Mouse (Mus musculus) heart, postnatal 0 days (tissue): ENCODE measurements around the gene Pank4.

Source experiments
- CTCF ChIP-seq: IDR thresholded peaks from 2 replicates; pipeline ENCODE4 v1.5.1; 2016; ENCODE audit warnings: antibody characterized with exemption, control low read depth, low read depth
- EP300 ChIP-seq: IDR thresholded peaks from 2 replicates; pipeline ENCODE4 v1.6.1; 2016; ENCODE audit warnings: antibody characterized with exemption, low read depth

DNA sequence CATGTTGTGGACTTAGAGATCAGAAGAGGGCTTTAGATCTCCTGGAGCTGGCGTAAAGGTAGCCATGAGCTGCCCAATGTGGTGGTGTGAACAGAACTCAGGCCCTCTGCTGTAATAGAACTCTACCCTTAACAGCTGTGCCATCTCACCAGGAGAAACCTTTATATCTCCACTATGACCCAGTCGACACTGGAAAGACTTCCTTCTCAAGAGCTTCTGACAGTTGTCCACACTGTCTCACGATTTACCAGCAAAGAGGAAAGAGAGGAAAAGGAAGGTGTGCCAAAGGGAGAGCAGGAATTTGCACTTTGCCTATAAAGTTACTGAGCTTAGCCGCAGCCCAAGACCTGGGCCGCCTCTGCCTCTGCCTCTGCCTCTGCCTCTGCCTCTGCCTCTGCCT lies 22.1 kb upstream of the Pank4 start:
- TF ChIP-seq CTCF: no peak
- no peak for TF ChIP-seq EP300
